Mouse (Mus musculus) neural tube, embryonic 14.5 days (tissue): ENCODE data around the gene Stxbp2. TPM values are rescaled to one million over a fixed set of nuclear protein-coding genes. Genes with fewer than 3 reads are reported as not detected.

Experiments used
- ATAC-seq: fragments of 200-750 bp; cut with Nextera tagmentation; 2 replicates; pipeline ENCODE4 v1.8.0; 2017; ENCODE audit warnings: low read depth, mild to moderate bottlenecking, moderate TSS enrichment, moderate library complexity
- H3K27ac ChIP-seq: fragments of 300-500 bp; sonication (generic); 2 replicates; pipeline ENCODE4 v1.5.1; 2014; ENCODE audit warnings: low read depth, mild to moderate bottlenecking, control low read depth, low read length, moderate library complexity, mixed read lengths
- H3K27me3 ChIP-seq: fragments of 300-500 bp; sonication (generic); 2 replicates; pipeline ENCODE4 v1.6.1; 2014; ENCODE audit warnings: low read length; ENCODE audit not compliant: control insufficient read depth, insufficient read depth
- H3K36me3 ChIP-seq: fragments of 300-500 bp; sonication (generic); 2 replicates; pipeline ENCODE4 v1.6.1; 2014; ENCODE audit warnings: low read length, mixed read lengths; ENCODE audit not compliant: control insufficient read depth, insufficient read depth
- H3K4me1 ChIP-seq: fragments of 300-500 bp; sonication (generic); 2 replicates; pipeline ENCODE4 v1.6.1; 2014; ENCODE audit warnings: low read length; ENCODE audit not compliant: control insufficient read depth, insufficient read depth
- H3K4me2 ChIP-seq: fragments of 300-500 bp; sonication (generic); 2 replicates; pipeline ENCODE4 v1.6.1; 2014; ENCODE audit warnings: mild to moderate bottlenecking, low read depth, low read length, control low read depth
- H3K4me3 ChIP-seq: fragments of 300-500 bp; sonication (generic); 2 replicates; pipeline ENCODE4 v1.5.1; 2014; ENCODE audit warnings: low read depth, low read length, control low read depth, mixed read lengths
- H3K9ac ChIP-seq: fragments of 300-500 bp; sonication (generic); replicated peaks from 2 replicates; pipeline ENCODE4 v1.6.1; 2014; ENCODE audit warnings: low read depth, mild to moderate bottlenecking, control low read depth, low read length, mixed read lengths
- H3K9me3 ChIP-seq: fragments of 300-500 bp; sonication (generic); 2 replicates; pipeline ENCODE4 v1.6.1; 2016; ENCODE audit warnings: low read length; ENCODE audit not compliant: control insufficient read depth
- WGBS: fragments of 180-500 bp; shearing (Covaris S2); extraction: QIAGEN DNeasy Blood & Tissue Kit; methylation state at CpG from one replicate; pipeline ENCODE4 v1.1.7; 2014; 5-methylcytosine and 5-hydroxymethylcytosine counted together
- polyA plus RNA-seq: library from polyadenylated mRNA; unstranded; fragments of >200 nt; fragmentation: Nextera tagmentation; extraction: Ambion mirVana; gene quantifications from 2 replicates; pipeline ENCODE4 v1.2.1, GENCODE M21; 2014

Stxbp2 gene
- polyA plus RNA-seq, 1 experiment from 2014 or later, result 40.4 TPM

GRCm38 (mm10) chr8:3648990-3649389 lies 18.2 kb downstream of the Stxbp2 start:
- Histone ChIP-seq H3K4me2 (no peak overlapping the region), H3K9ac (no peak overlapping the region), H3K36me3 (no peaks in the 10 kb centered on the region), H3K27ac (no peak overlapping the region), H3K9me3 (no peaks in the 10 kb centered on the region), H3K4me3 (no peak overlapping the region), H3K4me1 (no peaks in the 10 kb centered on the region), H3K27me3 (no peaks in the 10 kb centered on the region)
- WGBS, result 33% methylated on average over 1 of the region's 1 CpGs
- ATAC-seq, result no peak

GRCm38 (mm10) chr8:3652845-3653244 lies 22.1 kb downstream of the Stxbp2 start:
- Histone ChIP-seq H3K27me3 (no peaks in the 10 kb centered on the region), H3K4me1 (no peaks in the 10 kb centered on the region), H3K9ac (no peak overlapping the region), H3K4me2 (no peak overlapping the region), H3K36me3 (no peaks in the 10 kb centered on the region), H3K4me3 (no peak overlapping the region), H3K9me3 (no peaks in the 10 kb centered on the region), H3K27ac (no peak overlapping the region)
- WGBS, result 71% methylated on average over 3 of the region's 3 CpGs
- ATAC-seq, result no peak

- 66% methylated on average over 11 of the region's 11 CpGs for WGBS
- peak; percentile 67; the same call in 1 of the 2 replicates for ATAC-seq
- no peak overlapping the region for H3K4me3 ChIP-seq
- no peaks in the 10 kb centered on the region for H3K27me3 ChIP-seq
- H3K27ac ChIP-seq, result no peak overlapping the region
- no peak overlapping the region for H3K9ac ChIP-seq
- H3K9me3 ChIP-seq, result no peaks in the 10 kb centered on the region
- no peaks in the 10 kb centered on the region for H3K36me3 ChIP-seq
- H3K4me2 ChIP-seq, result no peak overlapping the region
- H3K4me1 ChIP-seq, result no peaks in the 10 kb centered on the region
These were observed 24.2 kb downstream of the Stxbp2 start for GRCm38 (mm10) chr8:3654726-3655508.

- Histone ChIP-seq H3K4me2 (no peak within 1 kb of the TSS), H3K27ac (no peak within 1 kb of the TSS), H3K9ac (no peak within 1 kb of the TSS), H3K4me3 (no peak within 1 kb of the TSS), H3K27me3 (no peaks in the 10 kb centered on the region), H3K4me1 (no peaks in the 10 kb centered on the region), H3K36me3 (no peaks in the 10 kb centered on the region), H3K9me3 (no peaks in the 10 kb centered on the region)
- WGBS, result 78% methylated on average over 3 of the region's 3 CpGs
- ATAC-seq, result no peak
These were observed 24.8 kb downstream of the Stxbp2 start, which contains the start of gene Retn for GRCm38 (mm10) chr8:3655526-3655925. Gene Retn (plus strand): TSS chr8:3655770.

GRCm38 (mm10) chr8:3656725-3657381 lies 26.1 kb downstream of the Stxbp2 start:
- H3K4me3 ChIP-seq, result no peak overlapping the region
- no peaks in the 10 kb centered on the region for H3K36me3 ChIP-seq
- no peak overlapping the region for H3K4me2 ChIP-seq
- H3K27me3 ChIP-seq, result no peaks in the 10 kb centered on the region
- 20% methylated on average over 7 of the region's 7 CpGs for WGBS
- 0 out of 2 replicates have a peak, but pooled peaks have one; percentile 30 for ATAC-seq
- H3K9ac ChIP-seq, result 0 out of 2 replicates have a peak overlapping the region, but pooled peaks have one; percentile 12
- no peaks in the 10 kb centered on the region for H3K9me3 ChIP-seq
- no peaks in the 10 kb centered on the region for H3K4me1 ChIP-seq
- H3K27ac ChIP-seq, result no peak overlapping the region

- Histone ChIP-seq H3K4me3 (no peak overlapping the region), H3K9me3 (no peaks in the 10 kb centered on the region)
These were observed 30.1 kb downstream of the Stxbp2 start for GRCm38 (mm10) chr8:3660889-3661288.

GRCm38 (mm10) chr8:3664405-3664804 lies 33.6 kb downstream of the Stxbp2 start:
- no peaks in the 10 kb centered on the region for H3K36me3 ChIP-seq
- no peak overlapping the region for H3K27ac ChIP-seq
- no peak overlapping the region for H3K4me2 ChIP-seq
- no peaks in the 10 kb centered on the region for H3K27me3 ChIP-seq
- H3K4me1 ChIP-seq, result no peaks in the 10 kb centered on the region
- 63% methylated on average over 5 of the region's 5 CpGs for WGBS
- no peak for ATAC-seq
- H3K9me3 ChIP-seq, result no peaks in the 10 kb centered on the region
- no peak overlapping the region for H3K9ac ChIP-seq
- H3K4me3 ChIP-seq, result no peak overlapping the region

More at GRCm38 (mm10) chr8:3660889-3661288, 30.1 kb downstream of the Stxbp2 start:
- Histone ChIP-seq H3K9ac (no peak overlapping the region), H3K4me1 (no peaks in the 10 kb centered on the region), H3K27me3 (no peaks in the 10 kb centered on the region), H3K27ac (no peak overlapping the region), H3K4me2 (no peak overlapping the region), H3K36me3 (no peaks in the 10 kb centered on the region)
- 82% methylated on average over 8 of the region's 8 CpGs for WGBS
- no peak for ATAC-seq

- Histone ChIP-seq H3K4me3 (no peak within 1 kb of the TSS), H3K27ac (no peak within 1 kb of the TSS), H3K9me3 (no peaks in the 10 kb centered on the region), H3K4me1 (no peaks in the 10 kb centered on the region), H3K27me3 (no peaks in the 10 kb centered on the region), H3K9ac (no peak within 1 kb of the TSS), H3K36me3 (no peaks in the 10 kb centered on the region), H3K4me2 (no peak within 1 kb of the TSS)
- ATAC-seq, result no peak
- 79% methylated on average over 6 of the region's 6 CpGs for WGBS
These were observed 34.8 kb downstream of the Stxbp2 start, which contains the start of gene Mcemp1 for GRCm38 (mm10) chr8:3665507-3665906. Gene Mcemp1 (plus strand): TSS chr8:3665754.

GRCm38 (mm10) chr8:3670388-3670787 lies 39.6 kb downstream of the Stxbp2 start:
- Histone ChIP-seq H3K27me3 (no peaks in the 10 kb centered on the region), H3K4me3 (no peak overlapping the region), H3K9ac (no peak overlapping the region), H3K4me2 (no peak overlapping the region), H3K27ac (no peak overlapping the region), H3K4me1 (no peaks in the 10 kb centered on the region), H3K9me3 (no peaks in the 10 kb centered on the region), H3K36me3 (no peaks in the 10 kb centered on the region)
- ATAC-seq, result no peak
- WGBS, result 76% methylated on average over 2 of the region's 2 CpGs
